Mouse (Mus musculus): Measurements from ENCODE around the gene Sytl3. TPM values are rescaled to one million over a fixed set of nuclear protein-coding genes. Genes with fewer than 3 reads are reported as not detected.
"Not testable (repeated sequence)": the region's sequence is repeated elsewhere in the genome, so short reads cannot be mapped to it uniquely, and the experiment has no call there.

Gene Sytl3
- polyA plus RNA-seq, 1 experiment from 2014 or later: 0.13 TPM

- H3K27me3 ChIP-seq (ENCODE audit: insufficient read depth, low read length); H3K4me2 ChIP-seq; H3K9ac ChIP-seq; ATAC-seq (ENCODE audit: insufficient read depth); H3K4me1 ChIP-seq (ENCODE audit: insufficient read depth); H3K27ac ChIP-seq (ENCODE audit: low read depth); H3K9me3 ChIP-seq (ENCODE audit: low read depth, low read length); DNase-seq; H3K36me3 ChIP-seq (ENCODE audit: insufficient read depth); H3K4me3 ChIP-seq (ENCODE audit: low read depth, low read length): not testable (repeated sequence)
- WGBS: 83% methylated on average over 5 of the region's 5 CpGs
These were observed 48.5 kb downstream of the Sytl3 start for GRCm38 (mm10) chr17:6707422-6707821.

GRCm38 (mm10) chr17:6708194-6708593, 49.3 kb downstream of the Sytl3 start:
- not testable (repeated sequence) for H3K27me3 ChIP-seq (ENCODE audit: insufficient read depth, low read length); ATAC-seq (ENCODE audit: insufficient read depth); H3K9ac ChIP-seq; H3K4me3 ChIP-seq (ENCODE audit: low read depth, low read length); DNase-seq; H3K36me3 ChIP-seq (ENCODE audit: insufficient read depth); H3K4me2 ChIP-seq; H3K9me3 ChIP-seq (ENCODE audit: low read depth, low read length); H3K4me1 ChIP-seq (ENCODE audit: insufficient read depth); H3K27ac ChIP-seq (ENCODE audit: low read depth)
- WGBS: 81% methylated on average over 2 of the region's 2 CpGs

GRCm38 (mm10) chr17:6713483-6713882, 54.6 kb downstream of the Sytl3 start:
- H3K9me3 ChIP-seq (ENCODE audit: low read depth, low read length); DNase-seq; H3K4me3 ChIP-seq (ENCODE audit: low read depth, low read length); H3K4me1 ChIP-seq (ENCODE audit: insufficient read depth); H3K4me2 ChIP-seq; H3K27me3 ChIP-seq (ENCODE audit: insufficient read depth, low read length); H3K36me3 ChIP-seq (ENCODE audit: insufficient read depth); ATAC-seq (ENCODE audit: insufficient read depth); H3K9ac ChIP-seq; H3K27ac ChIP-seq (ENCODE audit: low read depth): not testable (repeated sequence)
- 67% methylated on average over 2 of the region's 2 CpGs for WGBS

GRCm38 (mm10) chr17:6713944-6714343, 55.1 kb downstream of the Sytl3 start:
- H3K27ac ChIP-seq (ENCODE audit: low read depth); H3K27me3 ChIP-seq (ENCODE audit: insufficient read depth, low read length); ATAC-seq (ENCODE audit: insufficient read depth); DNase-seq; H3K4me2 ChIP-seq; H3K9ac ChIP-seq; H3K36me3 ChIP-seq (ENCODE audit: insufficient read depth); H3K4me1 ChIP-seq (ENCODE audit: insufficient read depth); H3K4me3 ChIP-seq (ENCODE audit: low read depth, low read length); H3K9me3 ChIP-seq (ENCODE audit: low read depth, low read length): not testable (repeated sequence)
- WGBS: 65% methylated on average over 8 of the region's 8 CpGs

- Histone ChIP-seq H3K27me3 (ENCODE audit: insufficient read depth, low read length) (no peaks in the 10 kb centered on the region), H3K36me3 (ENCODE audit: insufficient read depth) (no peaks in the 10 kb centered on the region)
These were observed 69.2 kb downstream of the Sytl3 start for GRCm38 (mm10) chr17:6727996-6728610.

GRCm38 (mm10) chr17:6729244-6729742, 70.4 kb downstream of the Sytl3 start:
- 25% methylated on average over 6 of the region's 6 CpGs for WGBS
- H3K36me3 ChIP-seq (ENCODE audit: insufficient read depth): no peaks in the 10 kb centered on the region
- no peaks in the 10 kb centered on the region for H3K9me3 ChIP-seq (ENCODE audit: low read depth, low read length)
- H3K27me3 ChIP-seq (ENCODE audit: insufficient read depth, low read length): no peaks in the 10 kb centered on the region
- ATAC-seq (ENCODE audit: insufficient read depth) (0 out of 2 replicates have a peak, but pooled peaks have one; percentile 47), DNase-seq (peak; percentile 53)
- H3K4me3 ChIP-seq (ENCODE audit: low read depth, low read length): no peak overlapping the region
- H3K9ac ChIP-seq: no peak overlapping the region
- H3K27ac ChIP-seq (ENCODE audit: low read depth): peak overlapping the region; percentile 4; the same call in 1 of the 2 replicates
- TF ChIP-seq CTCF (IDR thresholded peaks at IDR 0.05; ENCODE audit: low read depth): no peak
- H3K4me2 ChIP-seq: no peak overlapping the region
- no peaks in the 10 kb centered on the region for H3K4me1 ChIP-seq (ENCODE audit: insufficient read depth)

More at GRCm38 (mm10) chr17:6727996-6728610, 69.2 kb downstream of the Sytl3 start:
- ATAC-seq (ENCODE audit: insufficient read depth) (no peak), DNase-seq (no peak)
- no peak overlapping the region for H3K4me3 ChIP-seq (ENCODE audit: low read depth, low read length)
- no peak overlapping the region for H3K4me2 ChIP-seq
- H3K9me3 ChIP-seq (ENCODE audit: low read depth, low read length): no peaks in the 10 kb centered on the region
- no peak for TF ChIP-seq CTCF (IDR thresholded peaks at IDR 0.05; ENCODE audit: low read depth)
- H3K27ac ChIP-seq (ENCODE audit: low read depth): no peak overlapping the region
- H3K4me1 ChIP-seq (ENCODE audit: insufficient read depth): no peaks in the 10 kb centered on the region
- H3K9ac ChIP-seq: no peak overlapping the region
- WGBS: 86% methylated on average over 12 of the region's 12 CpGs

GRCm38 (mm10) chr17:6731132-6731531, 72.2 kb downstream of the Sytl3 start:
- Histone ChIP-seq H3K4me3 (ENCODE audit: low read depth, low read length) (no peak overlapping the region), H3K36me3 (ENCODE audit: insufficient read depth) (no peaks in the 10 kb centered on the region), H3K9ac (no peak overlapping the region), H3K9me3 (ENCODE audit: low read depth, low read length) (no peaks in the 10 kb centered on the region), H3K4me1 (ENCODE audit: insufficient read depth) (no peaks in the 10 kb centered on the region), H3K27me3 (ENCODE audit: insufficient read depth, low read length) (no peaks in the 10 kb centered on the region), H3K4me2 (no peak overlapping the region), H3K27ac (ENCODE audit: low read depth) (no peak overlapping the region)
- no peak for DNase-seq
- no peak for ATAC-seq (ENCODE audit: insufficient read depth)
- no peak for TF ChIP-seq CTCF (IDR thresholded peaks at IDR 0.05; ENCODE audit: low read depth)
- WGBS: 70% methylated on average over 8 of the region's 8 CpGs

Data from lung, embryonic 14.5 days (tissue).